Mouse (Mus musculus) testis, adult 2 months (tissue): ENCODE measurements around the gene Anapc5. TPM values are rescaled to one million over a fixed set of nuclear protein-coding genes. Genes with fewer than 3 reads are reported as not detected.

Experiments
- H3K27ac ChIP-seq: fragments of 200-500 bp; 2 replicates; pipeline ENCODE4 v1.5.1; 2012; ENCODE audit warnings: low read depth, low read length; ENCODE audit not compliant: control insufficient read depth, insufficient read depth
- H3K27me3 ChIP-seq: fragments of 200-500 bp; 2 replicates; pipeline ENCODE4 v1.6.1; 2012; ENCODE audit warnings: mild to moderate bottlenecking, low read length, moderate library complexity; ENCODE audit not compliant: control insufficient read depth, insufficient read depth
- H3K36me3 ChIP-seq: fragments of 200-500 bp; 2 replicates; pipeline ENCODE4 v1.6.1; 2012; ENCODE audit warnings: mild to moderate bottlenecking, low read length; ENCODE audit not compliant: control insufficient read depth, insufficient read depth
- H3K4me1 ChIP-seq: fragments of 200-500 bp; 2 replicates; pipeline ENCODE4 v1.6.1; 2012; ENCODE audit warnings: low read length; ENCODE audit not compliant: control insufficient read depth, insufficient read depth
- H3K4me3 ChIP-seq: fragments of 200-500 bp; 2 replicates; pipeline ENCODE4 v1.5.1; 2012; ENCODE audit warnings: low read depth, mild to moderate bottlenecking, low read length, moderate library complexity, mixed read lengths; ENCODE audit not compliant: control insufficient read depth
- CTCF ChIP-seq: fragments of 200-500 bp; IDR thresholded peaks from 2 replicates; pipeline ENCODE4 v1.5.1; 2012; ENCODE audit warnings: low read depth, mild to moderate bottlenecking, inconsistent platforms, low read length, moderate library complexity; ENCODE audit not compliant: control insufficient read depth, insufficient read depth, insufficient replicate concordance
- POLR2A ChIP-seq: fragments of 200-500 bp; IDR thresholded peaks from 2 replicates; pipeline ENCODE4 v1.6.1; 2012; ENCODE audit warnings: low read depth, mild to moderate bottlenecking, inconsistent platforms, low read length, moderate library complexity; ENCODE audit not compliant: control insufficient read depth
- polyA plus RNA-seq: library from polyadenylated mRNA; depleted of rRNA; stranded (reverse); fragments of >200 nt; gene quantifications from 2 replicates; pipeline ENCODE4 v1.2.3, GENCODE M21; 2012

Gene Anapc5
- polyA plus RNA-seq, 1 experiment = 115 TPM

DNA sequence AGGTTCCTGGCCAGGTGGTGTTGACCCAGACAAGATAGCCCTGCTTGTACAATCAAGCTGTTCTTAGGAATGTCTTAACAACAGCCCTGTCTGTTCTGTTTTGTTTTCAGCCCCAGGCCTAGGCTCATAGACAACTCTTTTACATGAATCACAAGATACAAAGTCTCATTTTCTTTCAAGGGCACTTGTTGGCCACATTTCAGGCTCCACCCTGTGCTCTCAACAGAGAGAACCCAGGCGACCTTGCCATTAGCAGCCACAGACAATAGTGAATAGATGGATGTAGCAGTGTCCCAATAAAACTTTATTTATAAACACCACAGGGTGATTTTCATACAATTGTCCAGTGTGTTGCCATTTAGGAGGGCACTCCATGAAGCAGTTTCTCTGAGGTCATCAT lies 39.1 kb downstream of the Anapc5 start:
- H3K4me3 ChIP-seq = no peak overlapping the region
- H3K27ac ChIP-seq = no peak overlapping the region
- peaks cover 10% of the 10 kb centered on the region for H3K4me1 ChIP-seq
- H3K27me3 ChIP-seq = no peaks in the 10 kb centered on the region
- H3K36me3 ChIP-seq = no peaks in the 10 kb centered on the region
- no peak for TF ChIP-seq POLR2A
- TF ChIP-seq CTCF = no peak

DNA sequence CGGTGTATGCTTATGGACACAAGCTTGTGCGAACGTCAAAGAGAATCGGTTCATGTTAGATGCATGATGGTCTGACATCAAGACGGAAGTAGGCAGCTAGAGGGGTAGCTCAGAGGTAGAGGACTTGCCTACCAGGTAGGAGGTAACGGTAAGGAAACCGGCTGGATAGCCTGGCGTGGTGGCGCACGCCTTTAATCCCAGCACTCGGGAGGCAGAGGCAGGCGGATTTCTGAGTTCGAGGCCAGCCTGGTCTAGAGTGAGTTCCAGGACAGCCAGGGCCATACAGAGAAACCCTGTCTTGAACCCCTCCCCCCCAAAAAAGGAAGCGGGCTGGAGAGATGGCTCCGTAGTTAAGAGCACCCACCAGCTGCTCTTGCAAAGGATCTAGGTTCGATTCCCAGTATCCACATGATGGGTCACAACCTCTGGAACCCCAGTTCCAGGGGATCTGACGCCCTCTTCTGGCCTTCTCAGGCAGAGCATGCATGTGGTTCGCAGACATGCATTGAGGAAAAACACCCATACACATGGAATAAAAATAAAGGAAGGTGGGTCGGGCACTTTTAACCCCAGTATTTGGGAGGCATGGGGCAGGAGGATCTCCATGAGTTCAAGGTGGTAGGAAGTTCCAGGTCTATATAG lies 40.2 kb downstream of the Anapc5 start:
- no peaks in the 10 kb centered on the region for H3K27me3 ChIP-seq
- no peak overlapping the region for H3K4me3 ChIP-seq
- peaks cover 10% of the 10 kb centered on the region for H3K4me1 ChIP-seq
- H3K27ac ChIP-seq = no peak overlapping the region
- no peaks in the 10 kb centered on the region for H3K36me3 ChIP-seq
- TF ChIP-seq CTCF = peak; percentile 44; the same call in 1 of the 2 replicates
- TF ChIP-seq POLR2A = no peak

DNA sequence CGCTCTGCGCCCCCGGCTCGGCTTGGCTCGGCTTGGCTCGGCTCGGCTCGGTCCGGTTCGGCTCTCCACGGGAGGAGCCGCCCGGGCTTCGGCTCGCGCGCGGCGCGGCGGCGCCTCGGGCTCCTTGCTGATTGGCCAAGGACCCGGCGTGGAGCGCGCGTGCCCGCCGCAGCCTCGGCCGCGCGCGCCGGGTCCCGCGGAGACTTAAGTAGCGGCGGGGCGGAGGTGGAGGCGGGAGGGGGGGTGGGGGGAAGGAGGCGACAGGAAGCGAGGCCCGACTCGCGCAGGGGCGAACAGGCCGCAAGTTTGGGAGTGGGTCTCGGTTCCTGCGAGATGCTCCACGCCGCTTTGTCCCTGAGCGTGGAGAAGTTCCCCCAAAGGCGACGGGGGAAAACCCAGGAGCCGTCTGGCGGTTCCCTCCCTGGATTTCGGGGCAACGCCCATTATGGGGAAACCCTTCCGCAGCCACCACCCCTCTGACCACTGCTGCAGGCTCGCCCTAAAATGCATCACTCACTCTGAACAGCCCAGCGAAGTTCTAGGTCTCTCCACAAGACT lies 41.8 kb downstream of the Anapc5 start, which contains the start of gene Camkk2:
TSS of gene Camkk2 (minus strand) at position 133 of the 558 bp plus-strand sequence.
- Histone ChIP-seq H3K36me3 (no peaks in the 10 kb centered on the region), H3K4me3 (peak within 1 kb of the TSS; percentile 85), H3K27ac (peak within 1 kb of the TSS; percentile 88), H3K27me3 (no peaks in the 10 kb centered on the region), H3K4me1 (peaks cover 20% of the 10 kb centered on the region)
- TF ChIP-seq CTCF (no peak), POLR2A (peak; percentile 27; the same call in 1 of the 2 replicates)

DNA sequence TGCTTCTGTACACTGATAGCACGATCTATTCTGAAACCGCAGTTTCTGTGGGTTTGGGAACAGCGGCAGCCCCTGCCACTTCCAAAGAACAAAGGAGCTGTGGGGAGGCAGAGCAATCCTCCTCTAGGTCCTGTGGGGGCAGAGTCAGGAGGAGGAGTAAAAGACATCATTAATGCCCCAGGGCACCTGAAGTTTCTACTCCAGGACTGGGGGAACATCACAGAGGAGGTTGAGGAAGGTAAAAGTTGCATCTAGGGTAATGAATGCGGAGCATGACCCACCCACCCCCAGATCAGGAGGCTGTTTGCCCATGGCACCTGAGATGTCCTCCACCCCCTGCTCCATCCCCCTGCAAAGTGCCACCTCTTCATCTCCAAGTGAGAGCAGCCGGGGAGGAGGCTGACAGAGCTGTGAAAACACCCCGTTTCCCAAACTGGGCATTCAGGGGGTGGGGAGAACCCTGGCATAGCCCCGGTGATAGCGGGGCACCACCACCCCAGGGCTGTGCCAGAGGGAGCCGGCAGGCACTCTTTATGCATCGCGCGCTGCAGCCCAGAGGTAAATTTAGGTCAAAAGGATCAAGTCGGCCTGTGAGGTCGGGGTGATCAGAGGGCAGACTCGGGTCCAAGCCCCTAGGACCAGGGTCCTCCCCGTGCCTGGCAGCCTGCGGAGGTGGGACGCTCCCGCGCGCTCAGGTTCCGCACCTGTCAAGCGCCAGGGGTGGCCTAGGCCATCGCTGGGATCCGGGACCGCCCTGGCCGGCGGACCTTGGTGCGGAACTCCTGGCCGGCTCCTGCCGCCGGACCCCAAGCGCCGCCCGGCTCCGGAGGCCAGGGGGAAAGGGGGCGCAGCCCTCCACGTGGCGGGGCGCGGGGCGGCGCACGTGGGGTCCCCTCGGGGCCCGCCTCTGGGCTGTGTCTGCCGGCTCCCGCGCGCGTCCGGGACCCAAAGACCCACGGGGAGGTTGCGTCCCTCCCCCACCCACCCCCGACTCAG lies 42.6 kb downstream of the Anapc5 start:
- Histone ChIP-seq H3K4me3 (peak overlapping the region; percentile 82), H3K27ac (peak overlapping the region; percentile 51), H3K4me1 (peaks cover 24% of the 10 kb centered on the region), H3K27me3 (no peaks in the 10 kb centered on the region), H3K36me3 (no peaks in the 10 kb centered on the region)
- TF ChIP-seq CTCF = no peak
- TF ChIP-seq POLR2A = no peak

DNA sequence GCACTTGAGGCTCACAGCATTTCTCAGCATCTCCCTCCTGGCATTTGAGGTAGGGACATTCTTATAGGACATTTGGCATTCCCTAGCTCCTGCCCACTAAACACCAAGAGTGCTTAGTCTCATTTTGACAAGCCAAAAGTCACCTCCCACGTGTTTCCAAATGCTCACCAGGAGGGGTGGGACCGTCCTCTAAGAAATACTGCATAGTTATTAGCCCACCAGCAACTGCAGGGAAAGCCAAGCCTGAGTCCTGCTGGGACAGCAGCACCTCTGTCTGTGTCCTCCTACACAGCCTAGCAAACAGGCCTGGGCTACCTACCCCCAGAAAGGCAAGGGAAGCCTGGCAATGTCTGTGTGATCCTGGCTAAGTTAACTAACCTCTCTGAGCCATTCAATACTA lies 43.8 kb downstream of the Anapc5 start:
- TF ChIP-seq CTCF (no peak), POLR2A (no peak)
- H3K4me3 ChIP-seq = no peak overlapping the region
- H3K36me3 ChIP-seq = no peaks in the 10 kb centered on the region
- no peak overlapping the region for H3K27ac ChIP-seq
- H3K4me1 ChIP-seq = peaks cover 32% of the 10 kb centered on the region
- no peaks in the 10 kb centered on the region for H3K27me3 ChIP-seq

DNA sequence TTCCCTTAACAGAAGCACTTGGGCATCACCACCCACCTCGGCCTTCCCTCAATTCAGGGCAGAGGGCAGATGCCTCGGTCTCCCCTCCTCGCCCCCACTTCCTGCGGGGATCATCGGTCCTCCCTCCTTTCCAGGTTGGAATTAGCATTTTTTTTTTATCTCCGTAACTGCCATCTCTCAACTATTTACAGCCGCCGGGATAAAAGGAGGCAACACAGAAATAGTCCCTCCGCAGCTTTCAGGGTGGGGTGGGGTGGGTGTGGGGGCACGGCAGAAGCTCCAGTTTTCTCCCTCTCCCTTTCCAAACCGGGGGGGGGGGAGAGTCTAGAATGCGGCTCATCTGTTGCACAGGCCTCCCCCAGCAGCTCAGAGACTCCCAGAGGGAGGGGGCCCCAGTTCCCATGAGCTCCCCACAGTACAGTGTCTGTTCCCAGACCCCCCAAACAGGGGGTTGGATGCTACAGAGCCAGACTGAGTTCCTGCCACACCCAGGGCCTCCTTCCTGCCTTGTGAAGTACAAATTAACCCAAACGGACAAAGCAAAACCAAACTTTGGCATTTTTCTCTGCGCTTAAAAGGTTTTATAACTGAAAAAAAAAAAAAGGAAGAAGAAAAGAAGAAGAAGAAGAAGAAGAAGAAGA lies 45.4 kb downstream of the Anapc5 start:
- peak overlapping the region; percentile 68 for H3K27ac ChIP-seq
- TF ChIP-seq POLR2A (no peak), CTCF (no peak)
- no peaks in the 10 kb centered on the region for H3K27me3 ChIP-seq
- H3K4me3 ChIP-seq = no peak overlapping the region
- no peaks in the 10 kb centered on the region for H3K36me3 ChIP-seq
- peaks cover 32% of the 10 kb centered on the region for H3K4me1 ChIP-seq
